Mouse (Mus musculus) forebrain, embryonic 12.5 days (tissue): ENCODE data around the gene Focad. TPM values are rescaled to one million over a fixed set of nuclear protein-coding genes. Genes with fewer than 3 reads are reported as not detected.

Experiments used
- microRNA counts: library from miRNA; unstranded; fragments of <30 nt; microRNA quantifications from one replicate; lab custom pipeline; 2017
- microRNA-seq: library from miRNA; unstranded; fragments of <30 nt; microRNA quantifications from one replicate; pipeline ENCODE4, GENCODE M21; 2017
- polyA plus RNA-seq: library from polyadenylated mRNA; unstranded; fragments of >200 nt; fragmentation: Nextera tagmentation; extraction: Ambion mirVana; gene quantifications from 2 replicates; pipeline ENCODE4 v1.2.1, GENCODE M21; 2016

Focad gene
- polyA plus RNA-seq, 1 experiment from 2014 or later, result 16.7 TPM

MicroRNAs within 50 kb of the gene (microRNA counts, 519-probe panel; counts per million panel counts)
- not detected for microRNA mmu-miR-491 (lab: Ali Mortazavi, UCI)

Small RNA genes within 50 kb of the gene (microRNA-seq; reads per million reads assigned to microRNA genes)
- gene Mir491, result 2.4 reads per million, percentile 3 among the genes with 10 or more reads in this experiment

Other genes starting within 250 kb of the Focad start
- gene Mllt3, start 61.3 kb upstream of the Focad start, polyA plus RNA-seq, result 81.7 and 82.1 TPM in 2 replicates